Mouse (Mus musculus) hindbrain, postnatal 0 days (tissue): Measurements from ENCODE around the gene Rbpjl. TPM values are rescaled to one million over a fixed set of nuclear protein-coding genes. Genes with fewer than 3 reads are reported as not detected.
A peak's percentile ranks its signal among the peaks of the same experiment; 100 is the strongest.

Experiments used
- ATAC-seq: fragments of 200-750 bp; cut with Nextera tagmentation; 2 replicates; pipeline ENCODE4 v1.8.0; 2017; ENCODE audit warnings: mild to moderate bottlenecking, moderate TSS enrichment, moderate library complexity
- DNase-seq: peaks from one replicate; pipeline ENCODE4 v3.0.0-alpha.2; 2015; ENCODE audit warnings: low spot score
- H3K27ac ChIP-seq: fragments of 300-500 bp; sonication (generic); 2 replicates; pipeline ENCODE4 v1.5.1; 2014; ENCODE audit warnings: mild to moderate bottlenecking
- H3K27me3 ChIP-seq: fragments of 300-500 bp; sonication (generic); 2 replicates; pipeline ENCODE4 v1.6.1; 2014; ENCODE audit warnings: low read length, mixed read lengths; ENCODE audit not compliant: insufficient read depth
- H3K36me3 ChIP-seq: fragments of 300-500 bp; sonication (generic); 2 replicates; pipeline ENCODE4 v1.6.1; 2014; ENCODE audit warnings: low read length, mixed read lengths; ENCODE audit not compliant: insufficient read depth
- H3K4me1 ChIP-seq: fragments of 300-500 bp; sonication (generic); 2 replicates; pipeline ENCODE4 v1.6.1; 2014; ENCODE audit warnings: antibody characterized with exemption, low read length, mixed read lengths; ENCODE audit not compliant: insufficient read depth
- H3K4me2 ChIP-seq: fragments of 300-500 bp; sonication (generic); 2 replicates; pipeline ENCODE4 v1.6.1; 2014; ENCODE audit warnings: low read depth, mild to moderate bottlenecking, low read length, moderate library complexity, mixed read lengths
- H3K4me3 ChIP-seq: fragments of 300-500 bp; sonication (generic); 2 replicates; pipeline ENCODE4 v1.5.1; 2014; ENCODE audit warnings: low read length
- H3K9ac ChIP-seq: fragments of 300-500 bp; sonication (generic); replicated peaks from 2 replicates; pipeline ENCODE4 v1.6.1; 2014; ENCODE audit warnings: mild to moderate bottlenecking, low read length, moderate library complexity, mixed read lengths
- H3K9me3 ChIP-seq: fragments of 300-500 bp; sonication (generic); 2 replicates; pipeline ENCODE4 v1.6.1; 2016; ENCODE audit warnings: low read length, mixed read lengths
- CTCF ChIP-seq: IDR thresholded peaks from 2 replicates; pipeline ENCODE4 v1.5.1; 2016; ENCODE audit warnings: antibody characterized with exemption, control low read depth, low read depth
- WGBS: fragments of 180-500 bp; shearing (Covaris S2); extraction: QIAGEN DNeasy Blood & Tissue Kit; methylation state at CpG from one replicate; pipeline ENCODE4 v1.1.7; 2014; 5-methylcytosine and 5-hydroxymethylcytosine counted together
- polyA plus RNA-seq: library from polyadenylated mRNA; unstranded; fragments of >200 nt; fragmentation: Nextera tagmentation; extraction: Ambion mirVana; gene quantifications from 2 replicates; pipeline ENCODE4 v1.2.1, GENCODE M21; 2015
- total RNA-seq: library from RNA; depleted of rRNA; stranded (reverse); fragments of >200 nt; gene quantifications from 2 replicates; pipeline ENCODE4 v1.2.3, GENCODE M21; 2014

Rbpjl gene
- total and polyA plus RNA-seq, 2 experiments from 2014 or later: 0.14 TPM; not detected in 1

- Histone ChIP-seq H3K9ac (no peak overlapping the region), H3K4me2 (no peak overlapping the region), H3K27me3 (no peaks in the 10 kb centered on the region), H3K36me3 (no peaks in the 10 kb centered on the region), H3K4me3 (no peak overlapping the region), H3K9me3 (no peaks in the 10 kb centered on the region), H3K27ac (peak overlapping the region; percentile 71), H3K4me1 (0 out of 2 replicates have a peak, but pooled peaks cover 2% of the 10 kb centered on the region)
- peak; percentile 51; the same call in 1 of the 2 replicates for ATAC-seq
- TF ChIP-seq CTCF: no peak
- peak; percentile 26 for DNase-seq
- WGBS: 27% methylated on average over 8 of the region's 8 CpGs
Observed at GRCm38 (mm10) chr2:164436215-164436913, 33.4 kb downstream of the Rbpjl start.

- TF ChIP-seq CTCF: no peak
- peak; percentile 63 for ATAC-seq
Observed at GRCm38 (mm10) chr2:164436961-164437360, 34.0 kb downstream of the Rbpjl start.

GRCm38 (mm10) chr2:164437710-164438109 is 34.8 kb downstream of the Rbpjl start:
- WGBS: 77% methylated on average over 6 of the region's 6 CpGs
- no peaks in the 10 kb centered on the region for H3K9me3 ChIP-seq
- DNase-seq: no peak

More at GRCm38 (mm10) chr2:164436961-164437360, 34.0 kb downstream of the Rbpjl start:
- Histone ChIP-seq H3K27ac (peak overlapping the region; percentile 71), H3K4me1 (0 out of 2 replicates have a peak, but pooled peaks cover 3% of the 10 kb centered on the region), H3K9ac (no peak overlapping the region), H3K36me3 (no peaks in the 10 kb centered on the region), H3K9me3 (no peaks in the 10 kb centered on the region), H3K4me3 (no peak overlapping the region), H3K27me3 (no peaks in the 10 kb centered on the region), H3K4me2 (no peak overlapping the region)
- WGBS: 68% methylated on average over 3 of the region's 3 CpGs
- no peak for DNase-seq

GRCm38 (mm10) chr2:164438257-164438656 is 35.3 kb downstream of the Rbpjl start:
- H3K4me3 ChIP-seq: no peak overlapping the region
- no peak for TF ChIP-seq CTCF
- no peak overlapping the region for H3K9ac ChIP-seq
- 72% methylated on average over 8 of the region's 8 CpGs for WGBS
- no peaks in the 10 kb centered on the region for H3K36me3 ChIP-seq
- H3K27me3 ChIP-seq: no peaks in the 10 kb centered on the region
- no peak overlapping the region for H3K27ac ChIP-seq
- ATAC-seq: no peak
- H3K4me2 ChIP-seq: no peak overlapping the region
- H3K4me1 ChIP-seq: peaks cover 12% of the 10 kb centered on the region
- DNase-seq: no peak
- H3K9me3 ChIP-seq: no peaks in the 10 kb centered on the region

More at GRCm38 (mm10) chr2:164437710-164438109, 34.8 kb downstream of the Rbpjl start:
- H3K27ac ChIP-seq: no peak overlapping the region
- H3K4me1 ChIP-seq: peaks cover 7% of the 10 kb centered on the region; the same call in 1 of the 2 replicates
- ATAC-seq: no peak
- no peaks in the 10 kb centered on the region for H3K27me3 ChIP-seq
- no peak overlapping the region for H3K4me2 ChIP-seq
- no peak overlapping the region for H3K4me3 ChIP-seq
- no peaks in the 10 kb centered on the region for H3K36me3 ChIP-seq
- no peak for TF ChIP-seq CTCF
- no peak overlapping the region for H3K9ac ChIP-seq

- 61% methylated on average over 3 of the region's 3 CpGs for WGBS
- no peak for TF ChIP-seq CTCF
- Histone ChIP-seq H3K9ac (no peak overlapping the region), H3K36me3 (no peaks in the 10 kb centered on the region), H3K27me3 (no peaks in the 10 kb centered on the region), H3K4me1 (peaks cover 17% of the 10 kb centered on the region), H3K27ac (peak overlapping the region; percentile 54; the same call in 1 of the 2 replicates), H3K9me3 (no peaks in the 10 kb centered on the region), H3K4me3 (no peak overlapping the region), H3K4me2 (no peak overlapping the region)
- ATAC-seq (no peak), DNase-seq (peak; percentile 20)
Observed at GRCm38 (mm10) chr2:164439001-164439421, 36.1 kb downstream of the Rbpjl start.

GRCm38 (mm10) chr2:164440314-164440713 is 37.4 kb downstream of the Rbpjl start:
- no peak for TF ChIP-seq CTCF
- WGBS: 85% methylated on average over 5 of the region's 5 CpGs
- H3K36me3 ChIP-seq: no peaks in the 10 kb centered on the region
- H3K4me1 ChIP-seq: peaks cover 17% of the 10 kb centered on the region
- no peaks in the 10 kb centered on the region for H3K27me3 ChIP-seq
- no peak for ATAC-seq
- no peak overlapping the region for H3K4me3 ChIP-seq
- no peak overlapping the region for H3K27ac ChIP-seq
- no peak for DNase-seq
- H3K4me2 ChIP-seq: no peak overlapping the region
- H3K9ac ChIP-seq: no peak overlapping the region
- H3K9me3 ChIP-seq: no peaks in the 10 kb centered on the region

GRCm38 (mm10) chr2:164441155-164441554 is 38.2 kb downstream of the Rbpjl start:
- H3K36me3 ChIP-seq: no peaks in the 10 kb centered on the region
- peak overlapping the region; percentile 92 for H3K4me2 ChIP-seq
- no peak for TF ChIP-seq CTCF
- H3K4me1 ChIP-seq: peaks cover 17% of the 10 kb centered on the region
- ATAC-seq (no peak), DNase-seq (no peak)
- H3K9ac ChIP-seq: no peak overlapping the region
- no peaks in the 10 kb centered on the region for H3K27me3 ChIP-seq
- H3K4me3 ChIP-seq: peak overlapping the region; percentile 52; the same call in 1 of the 2 replicates
- no peaks in the 10 kb centered on the region for H3K9me3 ChIP-seq
- WGBS: 52% methylated on average over 8 of the region's 8 CpGs
- no peak overlapping the region; the same call in 1 of the 2 replicates for H3K27ac ChIP-seq
